8 mouse cellular contexts compared by ENCODE assay signal in the genomic region with DNA sequence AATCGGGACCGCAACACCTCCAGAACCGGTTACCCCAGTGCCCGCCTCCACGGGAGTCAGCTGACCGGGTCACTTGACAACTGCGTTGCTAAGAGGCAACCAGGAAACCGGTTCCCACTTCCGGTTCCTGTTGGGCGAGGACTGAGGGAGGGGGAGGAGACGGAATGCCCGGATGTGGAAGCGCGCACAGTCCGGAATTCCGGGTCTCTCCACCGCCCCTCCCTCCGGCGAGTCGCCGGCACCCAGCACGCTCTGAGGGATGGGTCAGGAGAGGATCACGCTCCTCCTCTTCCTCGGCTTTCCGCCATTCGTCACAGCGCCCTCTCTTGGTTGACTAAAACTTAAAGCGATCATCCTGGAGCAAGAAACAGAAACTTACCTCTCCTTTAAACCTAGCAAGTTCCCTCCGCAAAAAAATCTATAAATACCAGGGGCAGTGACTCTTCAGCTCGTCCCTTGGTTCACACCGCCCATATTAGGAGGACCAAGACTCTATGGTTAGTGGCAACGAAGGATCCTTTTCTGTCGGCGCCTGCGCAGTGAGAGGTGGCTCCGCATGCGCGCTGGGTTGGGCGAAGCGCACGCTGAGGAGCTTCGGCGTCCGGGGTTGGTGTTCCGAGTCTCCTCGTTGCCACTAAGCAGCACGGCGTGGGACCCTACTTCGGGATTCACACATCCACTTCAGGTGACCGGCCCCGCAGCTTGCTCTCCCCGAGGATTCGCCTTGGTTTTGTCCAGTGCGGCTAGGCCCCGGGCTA. TPM values are rescaled to one million over a fixed set of nuclear protein-coding genes. Genes with fewer than 3 reads are reported as not detected.
A peak's percentile ranks its signal among the peaks of the same experiment; 100 is the strongest.
DNase-seq lines count a peak whose midpoint lies in the region; ATAC-seq and TF ChIP-seq lines count a peak whose summit lies in the region.

TSS of gene Atp6v1d (minus strand) at position 143 of the 758 bp plus-strand sequence.
TSS of gene Eif2s1 (plus strand) at position 324 of the 758 bp plus-strand sequence.

- H3K27ac ChIP-seq in hindbrain, embryonic 13.5 days, result peak within 1 kb of the TSS; percentile 86

- H3K4me3 ChIP-seq in hindbrain, embryonic 13.5 days, result peak within 1 kb of the TSS; percentile 92

- WGBS in hindbrain, embryonic 13.5 days, result under 1% methylated on average over 55 of the region's 55 CpGs

- no peaks in the 10 kb centered on the region for H3K27me3 ChIP-seq in Patski
- H3K27me3 ChIP-seq in hindbrain, embryonic 13.5 days, result no peaks in the 10 kb centered on the region

- POLR2A ChIA-PET in Patski (lab: Charles Lee), result interaction anchor here (0.5 kb wide), 1 partner anchor 247 kb away, joined by 3 read pairs; no protein-coding TSS in a partner anchor

- H3K9me3 ChIP-seq in hindbrain, embryonic 13.5 days, result no peaks in the 10 kb centered on the region

- CTCF ChIA-PET in Patski (lab: Charles Lee), result interaction anchor here (1.4 kb wide), 1 partner anchor 20 kb away, joined by 3 read pairs; no protein-coding TSS in a partner anchor

- peak; percentile 97 for DNase-seq in Patski (ENCODE audit: low read depth, low spot score)
- peak; percentile 99 for DNase-seq in cerebellum, postnatal 14 days
- DNase-seq in frontal cortex, postnatal 14 days (ENCODE audit: low spot score in 2 of 2), result peak; percentile 98 to 99
- DNase-seq in layer of hippocampus, postnatal 25 days (ENCODE audit: extremely low spot score in 1 of 2, low spot score in 1 of 2), result peak; percentile 89 to 95
- DNase-seq in lung, postnatal 25 days (ENCODE audit: low spot score), result peak; percentile 99
- peak; percentile 98 for DNase-seq in retina, embryonic 14.5 days (ENCODE audit: low spot score)
- peak; percentile 95 for DNase-seq in thymus, postnatal 4 days

- H3K4me2 ChIP-seq in hindbrain, embryonic 13.5 days, result peak within 1 kb of the TSS; percentile 71

- H3K4me1 ChIP-seq in hindbrain, embryonic 13.5 days (replicated peaks), result peaks cover 41% of the 10 kb centered on the region

- H3K9ac ChIP-seq in hindbrain, embryonic 13.5 days, result peak within 1 kb of the TSS; percentile 89

- peak; percentile 97 for ATAC-seq in Patski
- ATAC-seq in hindbrain, embryonic 13.5 days (ENCODE audit: low FRiP score), result peak; percentile 100

- peak; percentile 97 for TF ChIP-seq CTCF in Patski (IDR thresholded peaks at IDR 0.05)

- H3K36me3 ChIP-seq in hindbrain, embryonic 13.5 days, result peaks cover 2% of the 10 kb centered on the region; the same call in 1 of the 2 replicates

- in situ Hi-C loops in Patski (cut with MboI; ENCODE audit: low pct_unique_long_range_greater_than_20kb), result no loop called here

RNA-seq across cellular contexts. Expression of gene Atp6v1d, which starts in this region (rescaled TPM):
- 86.4 TPM for polyA plus RNA-seq in Patski (2021)
- 119 and 122 TPM in 2 replicates for polyA plus RNA-seq in hindbrain, embryonic 13.5 days (2015; fragmentation: Nextera tagmentation; extraction: Ambion mirVana)
- 100 to 1,000 TPM; 238 to 266 TPM for total RNA-seq in layer of hippocampus, postnatal 25 days (2021)

RNA-seq across cellular contexts. Expression of gene Eif2s1, which starts in this region (rescaled TPM):
- polyA plus RNA-seq in Patski (2021), result 70.4 TPM
- polyA plus RNA-seq in hindbrain, embryonic 13.5 days (2015; fragmentation: Nextera tagmentation; extraction: Ambion mirVana), result 154 and 170 TPM in 2 replicates
- total RNA-seq in layer of hippocampus, postnatal 25 days (2021), result 10 to 100 TPM; 54.9 to 56.5 TPM

Comparison
In these comparisons a context has a peak if more than half of its experiments do, and no peak if none do; other contexts are left out.
1. Peak in every context shown above with its lines: DNase-seq, ATAC-seq, H3K4me3 ChIP-seq and H3K27ac ChIP-seq.